Mouse (Mus musculus) urinary bladder, postnatal 14 days (tissue): ENCODE measurements around the gene Cadps.
A peak's percentile ranks its signal among the peaks of the same experiment; 100 is the strongest.
"Not testable (repeated sequence)": the region's sequence is repeated elsewhere in the genome, so short reads cannot be mapped to it uniquely, and the experiment has no call there.

Experiments used
- DNase-seq: peaks from one replicate; pipeline ENCODE4 v3.0.0; 2021; ENCODE audit warnings: low spot score

Gene Cadps

GRCm38 (mm10) chr14:12591829-12592228 is 231.1 kb downstream of the Cadps start:
- DNase-seq: no peak

- no peak for DNase-seq
These were observed 239.3 kb downstream of the Cadps start for GRCm38 (mm10) chr14:12583536-12583935.

GRCm38 (mm10) chr14:12581657-12582056 is 241.2 kb downstream of the Cadps start:
- no peak for DNase-seq

GRCm38 (mm10) chr14:12580786-12581185 is 242.1 kb downstream of the Cadps start:
- no peak for DNase-seq

- no peak for DNase-seq
These were observed 244.7 kb downstream of the Cadps start for GRCm38 (mm10) chr14:12578156-12578555.

GRCm38 (mm10) chr14:12577475-12578140 is 245.3 kb downstream of the Cadps start:
- no peak for DNase-seq

- peak; percentile 11 for DNase-seq
These were observed 247.8 kb downstream of the Cadps start for GRCm38 (mm10) chr14:12575105-12575504.

GRCm38 (mm10) chr14:12574336-12574735 is 248.5 kb downstream of the Cadps start:
- DNase-seq: no peak

- DNase-seq: not testable (repeated sequence)
These were observed 261.1 kb downstream of the Cadps start for GRCm38 (mm10) chr14:12561730-12562129.

GRCm38 (mm10) chr14:12560233-12560577 is 262.7 kb downstream of the Cadps start:
- DNase-seq: no peak

- DNase-seq: no peak
These were observed 263.2 kb downstream of the Cadps start for GRCm38 (mm10) chr14:12559574-12560232.

- no peak for DNase-seq
These were observed 263.8 kb downstream of the Cadps start for GRCm38 (mm10) chr14:12558920-12559573.

GRCm38 (mm10) chr14:12554486-12554885 is 268.4 kb downstream of the Cadps start:
- no peak for DNase-seq

- no peak for DNase-seq
These were observed 271.5 kb downstream of the Cadps start for GRCm38 (mm10) chr14:12551353-12551752.

- DNase-seq: no peak
These were observed 271.9 kb downstream of the Cadps start for GRCm38 (mm10) chr14:12550931-12551330.

- DNase-seq: no peak
These were observed 273.6 kb downstream of the Cadps start for GRCm38 (mm10) chr14:12549290-12549689.

GRCm38 (mm10) chr14:12547496-12547895 is 275.4 kb downstream of the Cadps start:
- DNase-seq: no peak

GRCm38 (mm10) chr14:12541733-12542132 is 281.1 kb downstream of the Cadps start:
- no peak for DNase-seq

GRCm38 (mm10) chr14:12539071-12539470 is 283.8 kb downstream of the Cadps start:
- no peak for DNase-seq

GRCm38 (mm10) chr14:12531101-12531500 is 291.8 kb downstream of the Cadps start:
- no peak for DNase-seq

- DNase-seq: no peak
These were observed 292.3 kb downstream of the Cadps start for GRCm38 (mm10) chr14:12530554-12530953.

GRCm38 (mm10) chr14:12529961-12530542 is 292.8 kb downstream of the Cadps start:
- DNase-seq: peak; percentile 44

- DNase-seq: no peak
These were observed 295.6 kb downstream of the Cadps start for GRCm38 (mm10) chr14:12527296-12527695.
